16 mouse cellular contexts compared by ENCODE assay signal in genomic region chr7:139208773-139209095, GRCm38 (mm10). TPM values are rescaled to one million over a fixed set of nuclear protein-coding genes. Genes with fewer than 3 reads are reported as not detected.
A peak's percentile ranks its signal among the peaks of the same experiment; 100 is the strongest.
DNase-seq lines count a peak whose midpoint lies in the region; ATAC-seq and TF ChIP-seq lines count a peak whose summit lies in the region.
"Had no signal": no experiment of that assay in that cellular context is flagged by ENCODE, and none has a peak within 500 bp of the region (broad histone marks: within the 10 kb centered on the region; RNA-seq: fewer than 3 reads in every experiment).

No protein-coding gene starts in this region.

- no peaks in the 10 kb centered on the region for H3K9me3 ChIP-seq in heart, embryonic 10.5 days
- H3K9me3 ChIP-seq in kidney, postnatal 0 days (replicated peaks; ENCODE audit: low read length) = no peaks in the 10 kb centered on the region
- no peaks in the 10 kb centered on the region for H3K9me3 ChIP-seq in kidney, embryonic 14.5 days (ENCODE audit: control insufficient read depth, low read length)
- H3K9me3 ChIP-seq: forebrain, embryonic 15.5 days; heart, embryonic 13.5 days; hindbrain, embryonic 12.5 days; limb, embryonic 15.5 days had no signal

- no peak overlapping the region for H3K27ac ChIP-seq in heart, embryonic 10.5 days
- no peak overlapping the region for H3K27ac ChIP-seq in kidney, postnatal 0 days
- H3K27ac ChIP-seq in kidney, embryonic 14.5 days (ENCODE audit: low read depth, low read length) = no peak overlapping the region
- H3K27ac ChIP-seq: forebrain, embryonic 15.5 days; heart, embryonic 13.5 days; hindbrain, embryonic 12.5 days; left cerebral cortex, adult 2 months; limb, embryonic 15.5 days; liver, embryonic 14.5 days had no signal

- no peak overlapping the region for H3K9ac ChIP-seq in kidney, postnatal 0 days (ENCODE audit: low read depth, low read length)
- H3K9ac ChIP-seq in kidney, embryonic 14.5 days (ENCODE audit: low read depth, low read length) = no peak overlapping the region
- H3K9ac ChIP-seq: forebrain, embryonic 15.5 days; heart, embryonic 13.5 days; hindbrain, embryonic 12.5 days; limb, embryonic 15.5 days; liver, embryonic 14.5 days; lung, embryonic 14.5 days had no signal

- TF ChIP-seq CTCF in kidney, postnatal 0 days (IDR thresholded peaks at IDR 0.05; ENCODE audit: low read depth) = no peak

- H3K4me2 ChIP-seq in kidney, postnatal 0 days (ENCODE audit: low read length) = no peak overlapping the region
- H3K4me2 ChIP-seq in kidney, embryonic 14.5 days (replicated peaks; ENCODE audit: low read depth, low read length) = no peak overlapping the region
- H3K4me2 ChIP-seq: forebrain, embryonic 15.5 days; heart, embryonic 13.5 days; hindbrain, embryonic 12.5 days; limb, embryonic 15.5 days; lung, embryonic 14.5 days had no signal

- H3K27me3 ChIP-seq in heart, embryonic 10.5 days (ENCODE audit: insufficient read depth, poor library complexity, severe bottlenecking) = peaks cover 4% of the 10 kb centered on the region; the same call in 1 of the 2 replicates
- H3K27me3 ChIP-seq in kidney, postnatal 0 days (ENCODE audit: insufficient read depth, low read length) = no peaks in the 10 kb centered on the region
- H3K27me3 ChIP-seq in kidney, embryonic 14.5 days (ENCODE audit: control insufficient read depth, insufficient read depth, low read length) = no peaks in the 10 kb centered on the region
- H3K27me3 ChIP-seq: forebrain, embryonic 15.5 days; hindbrain, embryonic 12.5 days; limb, embryonic 15.5 days had no signal

- DNase-seq in heart, embryonic 10.5 days (ENCODE audit: low spot score) = peak; percentile 58
- no peak for DNase-seq in heart, postnatal 25 days (ENCODE audit: low spot score)
- peak; percentile 17 for DNase-seq in kidney, postnatal 0 days (ENCODE audit: low spot score)
- DNase-seq in adrenal gland, postnatal 10 days = peak; percentile 30
- DNase-seq in kidney, postnatal 14 days = peak; percentile 46
- DNase-seq in layer of hippocampus, adult 8-10 months (ENCODE audit: low spot score in 2 of 2) = no peak
- DNase-seq: thymus, adult 18-20 months had no signal

- no peak for ATAC-seq in kidney, postnatal 0 days (replicated peaks; ENCODE audit: low FRiP score, low read depth)
- no peak for ATAC-seq in kidney, embryonic 14.5 days (ENCODE audit: low FRiP score, low TSS enrichment)
- ATAC-seq: forebrain, embryonic 15.5 days had no signal

- no peaks in the 10 kb centered on the region for H3K36me3 ChIP-seq in heart, embryonic 10.5 days
- no peaks in the 10 kb centered on the region for H3K36me3 ChIP-seq in kidney, postnatal 0 days (ENCODE audit: insufficient read depth, low read length)
- no peaks in the 10 kb centered on the region for H3K36me3 ChIP-seq in kidney, embryonic 14.5 days (ENCODE audit: control insufficient read depth, insufficient read depth, low read length)
- H3K36me3 ChIP-seq: forebrain, embryonic 15.5 days; heart, embryonic 13.5 days; hindbrain, embryonic 12.5 days; limb, embryonic 15.5 days had no signal

- intact Hi-C loops in heart, postnatal 25 days (cut with DNase I) = loop anchor here (2.0 kb wide), 1 partner anchor 26 kb away; no protein-coding TSS in a partner anchor

- H3K4me1 ChIP-seq in heart, embryonic 10.5 days = peaks cover 16% of the 10 kb centered on the region
- H3K4me1 ChIP-seq in kidney, postnatal 0 days (replicated peaks; ENCODE audit: insufficient read depth, low read length) = no peaks in the 10 kb centered on the region
- H3K4me1 ChIP-seq in kidney, embryonic 14.5 days (ENCODE audit: control insufficient read depth, insufficient read depth, low read length) = peaks cover 12% of the 10 kb centered on the region; the same call in 1 of the 2 replicates

- 82% methylated on average over 4 of the region's 4 CpGs for whole genome bisulfite sequencing in heart, embryonic 10.5 days
- WGBS in kidney, postnatal 0 days = 47% methylated on average over 4 of the region's 4 CpGs
- WGBS in kidney, embryonic 14.5 days = 39% methylated on average over 4 of the region's 4 CpGs

- no peak overlapping the region for H3K4me3 ChIP-seq in heart, embryonic 10.5 days
- no peak overlapping the region for H3K4me3 ChIP-seq in kidney, postnatal 0 days (replicated peaks; ENCODE audit: low read depth, low read length)
- no peak overlapping the region for H3K4me3 ChIP-seq in kidney, embryonic 14.5 days (ENCODE audit: low read length)
- H3K4me3 ChIP-seq: forebrain, embryonic 15.5 days; heart, embryonic 13.5 days; hindbrain, embryonic 12.5 days; left cerebral cortex, adult 2 months; limb, embryonic 15.5 days had no signal

RNA-seq across cellular contexts. Expression of gene Lrrc27, which starts 4.1 kb away (rescaled TPM):
- 4.5 TPM in 2 replicates for polyA plus RNA-seq in heart, embryonic 10.5 days (2016; fragmentation: Nextera tagmentation; extraction: Ambion mirVana)
- 10 to 100 TPM; 19.1 to 20.0 TPM for total RNA-seq in heart, postnatal 25 days (2021)
- polyA plus RNA-seq in kidney, postnatal 0 days (2015; fragmentation: Nextera tagmentation; extraction: Ambion mirVana) = 2.1 and 4.1 TPM in 2 replicates
- polyA plus RNA-seq in kidney, embryonic 14.5 days (2014; fragmentation: Nextera tagmentation; extraction: Ambion mirVana) = 5.7 and 6.6 TPM in 2 replicates
- total RNA-seq in adrenal gland, postnatal 10 days (2021) = 1 to 10 TPM; 3.9 to 7.7 TPM
- 1 to 10 TPM; 4.6 to 7.3 (median 6.5) TPM for total RNA-seq in layer of hippocampus, adult 8-10 months (2022)

RNA-seq across cellular contexts. Expression of gene Stk32c, which starts 4.4 kb away (rescaled TPM):
- polyA plus RNA-seq in heart, embryonic 10.5 days (2016; fragmentation: Nextera tagmentation; extraction: Ambion mirVana) = not detected in 2 replicates
- under 1 TPM; 0.73 to 0.99 TPM for total RNA-seq in heart, postnatal 25 days (2021)
- polyA plus RNA-seq in kidney, postnatal 0 days (2015; fragmentation: Nextera tagmentation; extraction: Ambion mirVana) = 0.19 and 0.25 TPM in 2 replicates
- polyA plus RNA-seq in kidney, embryonic 14.5 days (2014; fragmentation: Nextera tagmentation; extraction: Ambion mirVana) = 0.29 TPM in 1 of 2 replicates, not detected in the other
- 1 to 10 TPM; 2.7 to 3.5 TPM for total RNA-seq in adrenal gland, postnatal 10 days (2021)
- total RNA-seq in layer of hippocampus, adult 8-10 months (2022) = 10 to 100 TPM; 81.3 to 94.0 (median 88.8) TPM
- total RNA-seq: megakaryocyte-erythroid progenitor cell, adult 5-6 weeks had no signal

RNA-seq across cellular contexts. Expression of gene Pwwp2b, which starts 39.5 kb away (rescaled TPM):
- 10.5 and 11.1 TPM in 2 replicates for polyA plus RNA-seq in heart, embryonic 10.5 days (2016; fragmentation: Nextera tagmentation; extraction: Ambion mirVana)
- total RNA-seq in heart, postnatal 25 days (2021) = 1 to 10 TPM; 8.7 to 9.7 TPM
- 9.4 and 10.2 TPM in 2 replicates for polyA plus RNA-seq in kidney, postnatal 0 days (2015; fragmentation: Nextera tagmentation; extraction: Ambion mirVana)
- polyA plus RNA-seq in kidney, embryonic 14.5 days (2014; fragmentation: Nextera tagmentation; extraction: Ambion mirVana) = 5.3 and 7.3 TPM in 2 replicates
- total RNA-seq in adrenal gland, postnatal 10 days (2021) = 10 to 100 TPM in 1 of 2 experiments, 1 to 10 TPM in 1; 9.2 to 22.2 TPM
- total RNA-seq in layer of hippocampus, adult 8-10 months (2022) = 10 to 100 TPM; 26.9 to 37.1 (median 32.1) TPM

Comparison
In these comparisons a context has a peak if more than half of its experiments do, and no peak if none do; other contexts are left out.
1. DNase-seq: peak in heart, embryonic 10.5 days (single experiment), kidney, postnatal 0 days (single experiment), adrenal gland, postnatal 10 days (single experiment) and kidney, postnatal 14 days (single experiment); none in heart, postnatal 25 days (single experiment) and layer of hippocampus, adult 8-10 months (0 of 2).
2. RNA of gene Stk32c, which starts 4.4 kb away (total RNA-seq): 81.3 to 94.0 TPM in layer of hippocampus, adult 8-10 months; 2.7 to 3.5 TPM in adrenal gland, postnatal 10 days and 0.73 to 0.99 TPM in heart, postnatal 25 days; every median in the first group is over 10 times any median in the second.